Mouse (Mus musculus): ENCODE measurements around the gene Taok3. TPM values are rescaled to one million over a fixed set of nuclear protein-coding genes. Genes with fewer than 3 reads are reported as not detected.

Gene Taok3
- total and polyA plus RNA-seq, 3 experiments: 32.1 to 79.2 TPM; not detected in 1

- H3K9me3 ChIP-seq (replicated peaks; ENCODE audit: insufficient read depth, low read length): no peaks in the 10 kb centered on the region
- no peak for TF ChIP-seq CHD2 (IDR thresholded peaks at IDR 0.05; ENCODE audit: low read length)
- TF ChIP-seq POLR2AphosphoS5 (IDR thresholded peaks at IDR 0.05; ENCODE audit: borderline replicate concordance, low read depth, low read length): no peak
- no peak for TF ChIP-seq ELF1 (IDR thresholded peaks at IDR 0.05; ENCODE audit: low read depth, low read length)
- TF ChIP-seq EP300 (IDR thresholded peaks at IDR 0.05; ENCODE audit: low read depth in 1 of 2, low read length in 2 of 2): no peak
- no peak for TF ChIP-seq ZNF384 (IDR thresholded peaks at IDR 0.05; ENCODE audit: low read depth, low read length)
- TF ChIP-seq MAZ (IDR thresholded peaks at IDR 0.05; ENCODE audit: low read depth, low read length): no peak
- no peak for TF ChIP-seq MXI1 (IDR thresholded peaks at IDR 0.05; ENCODE audit: low read depth, low read length)
- TF ChIP-seq JUND (IDR thresholded peaks at IDR 0.05; ENCODE audit: low read depth, low read length): no peak
- no peak for TF ChIP-seq BHLHE40 (IDR thresholded peaks at IDR 0.05; ENCODE audit: borderline replicate concordance, low read depth, low read length)
- no peak for TF ChIP-seq KAT2A (conservative IDR thresholded peaks at IDR 0.05; ENCODE audit: low read depth, low read length)
- no peak for TF ChIP-seq GATA1 (IDR thresholded peaks at IDR 0.05; ENCODE audit: low read depth, low read length)
- no peak for TF ChIP-seq SMC3 (IDR thresholded peaks at IDR 0.05; ENCODE audit: low read depth, low read length)
- no peak for TF ChIP-seq MAX (IDR thresholded peaks at IDR 0.05; ENCODE audit: low read length)
- TF ChIP-seq GABPA (IDR thresholded peaks at IDR 0.05; ENCODE audit: low read depth, low read length): no peak
- TF ChIP-seq TBP (IDR thresholded peaks at IDR 0.05; ENCODE audit: low read depth, low read length): no peak
- TF ChIP-seq ZC3H11A (IDR thresholded peaks at IDR 0.05; ENCODE audit: low read depth, low read length): no peak
- TF ChIP-seq NRF1 (IDR thresholded peaks at IDR 0.05; ENCODE audit: insufficient read depth, low read depth, low read length, poor library complexity, severe bottlenecking): no peak
- no peak for TF ChIP-seq SIN3A (IDR thresholded peaks at IDR 0.05; ENCODE audit: low read length)
- TF ChIP-seq ETS1 (IDR thresholded peaks at IDR 0.05; ENCODE audit: low read depth, low read length): no peak
- TF ChIP-seq UBTF (IDR thresholded peaks at IDR 0.05; ENCODE audit: borderline replicate concordance, insufficient read depth, low read depth, low read length): no peak
- H3K79me2 ChIP-seq (ENCODE audit: control insufficient read depth, insufficient read depth, low read length, poor library complexity): peaks cover 4% of the 10 kb centered on the region; the same call in 1 of the 2 replicates
- H3K4me1 ChIP-seq (ENCODE audit: control insufficient read depth in 1 of 2, insufficient read depth in 2 of 2, low read length in 2 of 2): no peaks in the 10 kb centered on the region
- H3K27ac ChIP-seq (ENCODE audit: control insufficient read depth, low read depth, low read length): no peak overlapping the region
- DNase-seq (ENCODE audit: low read depth, low spot score): no peak
- H3K36me3 ChIP-seq (ENCODE audit: control insufficient read depth in 1 of 2, insufficient read depth in 2 of 2, low read length in 2 of 2): peaks cover 0 to 48% of the 10 kb centered on the region in 2 experiments; a peak in 2 of 4 replicates
- H3K9ac ChIP-seq (ENCODE audit: control insufficient read depth, low read depth, low read length, poor library complexity, severe bottlenecking): no peak overlapping the region
- H3K4me3 ChIP-seq (ENCODE audit: control insufficient read depth in 1 of 2, insufficient read depth in 1 of 2, low read depth in 2 of 2, low read length in 2 of 2): no peak overlapping the region
- no peaks in the 10 kb centered on the region for H3K27me3 ChIP-seq (ENCODE audit: control insufficient read depth in 1 of 2, insufficient read depth in 2 of 2, low read length in 2 of 2)
Observed at GRCm38 (mm10) chr5:117194672-117195071, 74.7 kb downstream of the Taok3 start.

- TF ChIP-seq ELF1 (IDR thresholded peaks at IDR 0.05; ENCODE audit: low read depth, low read length) (no peak), POLR2AphosphoS5 (IDR thresholded peaks at IDR 0.05; ENCODE audit: borderline replicate concordance, low read depth, low read length) (no peak), TAL1 (IDR thresholded peaks at IDR 0.05; ENCODE audit: low read length) (no peak), ZNF384 (IDR thresholded peaks at IDR 0.05; ENCODE audit: low read depth, low read length) (no peak), RAD21 (IDR thresholded peaks at IDR 0.05; ENCODE audit: low read depth, low read length) (no peak), EP300 (IDR thresholded peaks at IDR 0.05; ENCODE audit: low read depth in 1 of 2, low read length in 2 of 2) (no peak), SMC3 (IDR thresholded peaks at IDR 0.05; ENCODE audit: low read depth, low read length) (no peak), MEF2A (IDR thresholded peaks at IDR 0.05; ENCODE audit: extremely low read depth, insufficient replicate concordance, low read depth, low read length, poor library complexity, severe bottlenecking) (no peak), TCF12 (IDR thresholded peaks at IDR 0.05; ENCODE audit: low read depth, low read length) (no peak), ZMIZ1 (IDR thresholded peaks at IDR 0.05; ENCODE audit: low read depth, low read length) (no peak), CHD2 (IDR thresholded peaks at IDR 0.05; ENCODE audit: low read length) (no peak), USF1 (IDR thresholded peaks at IDR 0.05; ENCODE audit: low read depth, low read length) (no peak), CTCF (IDR thresholded peaks at IDR 0.05 in 2 of 3, conservative IDR thresholded peaks at IDR 0.05 in 1 of 3; ENCODE audit: control insufficient read depth in 1 of 3, insufficient read depth in 1 of 3, low read depth in 2 of 3, low read length in 3 of 3, poor library complexity in 1 of 3, severe bottlenecking in 1 of 3) (no peak), MXI1 (IDR thresholded peaks at IDR 0.05; ENCODE audit: low read depth, low read length) (no peak), MAX (IDR thresholded peaks at IDR 0.05; ENCODE audit: low read length) (no peak), BHLHE40 (IDR thresholded peaks at IDR 0.05; ENCODE audit: borderline replicate concordance, low read depth, low read length) (no peak), CHD1 (IDR thresholded peaks at IDR 0.05; ENCODE audit: low read depth, low read length) (no peak), GABPA (IDR thresholded peaks at IDR 0.05; ENCODE audit: low read depth, low read length) (no peak), POLR2AphosphoS2 (IDR thresholded peaks at IDR 0.05; ENCODE audit: low read length) (no peak), KAT2A (conservative IDR thresholded peaks at IDR 0.05; ENCODE audit: low read depth, low read length) (no peak)
- peaks cover 0 to 52% of the 10 kb centered on the region in 2 experiments; a peak in 2 of 4 replicates for H3K36me3 ChIP-seq (ENCODE audit: control insufficient read depth in 1 of 2, insufficient read depth in 2 of 2, low read length in 2 of 2)
Observed at GRCm38 (mm10) chr5:117196551-117196950, 76.6 kb downstream of the Taok3 start.

More at GRCm38 (mm10) chr5:117196551-117196950, 76.6 kb downstream of the Taok3 start:
- Histone ChIP-seq H3K4me3 (ENCODE audit: control insufficient read depth in 1 of 2, insufficient read depth in 1 of 2, low read depth in 2 of 2, low read length in 2 of 2) (no peak overlapping the region), H3K27me3 (ENCODE audit: control insufficient read depth in 1 of 2, insufficient read depth in 2 of 2, low read length in 2 of 2) (no peaks in the 10 kb centered on the region), H3K27ac (ENCODE audit: control insufficient read depth, low read depth, low read length) (no peak overlapping the region), H3K9me3 (replicated peaks; ENCODE audit: insufficient read depth, low read length) (no peaks in the 10 kb centered on the region), H3K79me2 (ENCODE audit: control insufficient read depth, insufficient read depth, low read length, poor library complexity) (0 out of 2 replicates have a peak, but pooled peaks cover 2% of the 10 kb centered on the region), H3K4me1 (ENCODE audit: control insufficient read depth in 1 of 2, insufficient read depth in 2 of 2, low read length in 2 of 2) (no peaks in the 10 kb centered on the region), H3K9ac (ENCODE audit: control insufficient read depth, low read depth, low read length, poor library complexity, severe bottlenecking) (no peak overlapping the region)
- DNase-seq (ENCODE audit: low read depth, low spot score): no peak
